Mouse (Mus musculus): Measurements from ENCODE around the gene Ilkap. TPM values are rescaled to one million over a fixed set of nuclear protein-coding genes. Genes with fewer than 3 reads are reported as not detected.

Ilkap gene
- total RNA-seq, 1 experiment, result 64.9 TPM

GRCm38 (mm10) chr1:91411631-91412285, 13.1 kb upstream of the Ilkap start:
- no peak for DNase-seq (ENCODE audit: low read depth, low spot score)
- Histone ChIP-seq H3K4me3 (ENCODE audit: insufficient read depth in 1 of 2, low read depth in 1 of 2, low read length in 2 of 2, poor library complexity in 1 of 2, severe bottlenecking in 1 of 2) (peak overlapping the region; percentile 78 to 87; a peak in 3 of 4 replicates), H3K9me3 (ENCODE audit: control insufficient read depth, insufficient read depth, low read depth, low read length) (no peaks in the 10 kb centered on the region), H3K27ac (ENCODE audit: insufficient read depth, low read depth, low read length, poor library complexity, severe bottlenecking) (no peak overlapping the region), H3K9ac (ENCODE audit: insufficient read depth, low read depth, low read length, poor library complexity, severe bottlenecking) (peak overlapping the region; percentile 80), H3K4me1 (ENCODE audit: control insufficient read depth in 2 of 2, insufficient read depth in 2 of 2, low read length in 2 of 2, poor library complexity in 1 of 2) (peaks cover 1 to 9% of the 10 kb centered on the region in 2 experiments; a peak in 2 of 4 replicates), H3K36me3 (ENCODE audit: control insufficient read depth, insufficient read depth, low read length, poor library complexity, severe bottlenecking) (peaks cover 3% of the 10 kb centered on the region; the same call in 1 of the 2 replicates)
- in situ Hi-C loops (cut with MboI; ENCODE audit: low sequenced_read_pairs in 2 of 2, unreplicated experiment in 2 of 2), result no loop called here
- no peak for TF ChIP-seq MAFK (IDR thresholded peaks at IDR 0.05; ENCODE audit: insufficient read depth, low read depth, low read length)
- TF ChIP-seq CHD2 (IDR thresholded peaks at IDR 0.05; ENCODE audit: low read depth, low read length), result no peak
- no peak for TF ChIP-seq ZC3H11A (IDR thresholded peaks at IDR 0.05; ENCODE audit: borderline replicate concordance, low read depth, low read length)
- no peak for TF ChIP-seq HCFC1 (IDR thresholded peaks at IDR 0.05; ENCODE audit: borderline replicate concordance, insufficient read depth, low read length)
- TF ChIP-seq ZNF384 (IDR thresholded peaks at IDR 0.05; ENCODE audit: low read depth, low read length), result no peak

GRCm38 (mm10) chr1:91407819-91408218, 9.2 kb upstream of the Ilkap start:
- TF ChIP-seq ZC3H11A (IDR thresholded peaks at IDR 0.05; ENCODE audit: borderline replicate concordance, low read depth, low read length), result no peak
- no peak for TF ChIP-seq ZNF384 (IDR thresholded peaks at IDR 0.05; ENCODE audit: low read depth, low read length)
- no peak for TF ChIP-seq HCFC1 (IDR thresholded peaks at IDR 0.05; ENCODE audit: borderline replicate concordance, insufficient read depth, low read length)
- no peak for TF ChIP-seq MAFK (IDR thresholded peaks at IDR 0.05; ENCODE audit: insufficient read depth, low read depth, low read length)
- no peak for TF ChIP-seq CHD2 (IDR thresholded peaks at IDR 0.05; ENCODE audit: low read depth, low read length)
- no peaks in the 10 kb centered on the region for H3K9me3 ChIP-seq (ENCODE audit: control insufficient read depth, insufficient read depth, low read depth, low read length)
- peaks cover 0 to 6% of the 10 kb centered on the region in 2 experiments; a peak in 1 of 4 replicates for H3K4me1 ChIP-seq (ENCODE audit: control insufficient read depth in 2 of 2, insufficient read depth in 2 of 2, low read length in 2 of 2, poor library complexity in 1 of 2)
- DNase-seq (ENCODE audit: low read depth, low spot score), result no peak
- H3K27ac ChIP-seq (ENCODE audit: insufficient read depth, low read depth, low read length, poor library complexity, severe bottlenecking), result no peak overlapping the region
- H3K4me3 ChIP-seq (ENCODE audit: insufficient read depth in 1 of 2, low read depth in 1 of 2, low read length in 2 of 2, poor library complexity in 1 of 2, severe bottlenecking in 1 of 2), result no peak overlapping the region
- peaks cover 3% of the 10 kb centered on the region; the same call in 1 of the 2 replicates for H3K36me3 ChIP-seq (ENCODE audit: control insufficient read depth, insufficient read depth, low read length, poor library complexity, severe bottlenecking)
- H3K9ac ChIP-seq (ENCODE audit: insufficient read depth, low read depth, low read length, poor library complexity, severe bottlenecking), result no peak overlapping the region
- in situ Hi-C loops (cut with MboI; ENCODE audit: low sequenced_read_pairs in 2 of 2, unreplicated experiment in 2 of 2), result no loop called here

- DNase-seq (ENCODE audit: low read depth, low spot score), result no peak
- Histone ChIP-seq H3K9me3 (ENCODE audit: control insufficient read depth, insufficient read depth, low read depth, low read length) (no peaks in the 10 kb centered on the region), H3K36me3 (ENCODE audit: control insufficient read depth, insufficient read depth, low read length, poor library complexity, severe bottlenecking) (no peaks in the 10 kb centered on the region), H3K4me1 (ENCODE audit: control insufficient read depth in 2 of 2, insufficient read depth in 2 of 2, low read length in 2 of 2, poor library complexity in 1 of 2) (peaks cover 0 to 2% of the 10 kb centered on the region in 2 experiments; a peak in 1 of 4 replicates), H3K27ac (ENCODE audit: insufficient read depth, low read depth, low read length, poor library complexity, severe bottlenecking) (no peak overlapping the region), H3K9ac (ENCODE audit: insufficient read depth, low read depth, low read length, poor library complexity, severe bottlenecking) (no peak overlapping the region), H3K4me3 (ENCODE audit: insufficient read depth in 1 of 2, low read depth in 1 of 2, low read length in 2 of 2, poor library complexity in 1 of 2, severe bottlenecking in 1 of 2) (no peak overlapping the region)
- TF ChIP-seq HCFC1 (IDR thresholded peaks at IDR 0.05; ENCODE audit: borderline replicate concordance, insufficient read depth, low read length) (no peak), ZNF384 (IDR thresholded peaks at IDR 0.05; ENCODE audit: low read depth, low read length) (no peak), ZC3H11A (IDR thresholded peaks at IDR 0.05; ENCODE audit: borderline replicate concordance, low read depth, low read length) (no peak), CHD2 (IDR thresholded peaks at IDR 0.05; ENCODE audit: low read depth, low read length) (no peak), MAFK (IDR thresholded peaks at IDR 0.05; ENCODE audit: insufficient read depth, low read depth, low read length) (no peak)
- in situ Hi-C loops (cut with MboI; ENCODE audit: low sequenced_read_pairs in 2 of 2, unreplicated experiment in 2 of 2), result no loop called here
Observed at GRCm38 (mm10) chr1:91405406-91406169, 7.0 kb upstream of the Ilkap start.

GRCm38 (mm10) chr1:91404976-91405375, 6.4 kb upstream of the Ilkap start:
- TF ChIP-seq CHD2 (IDR thresholded peaks at IDR 0.05; ENCODE audit: low read depth, low read length), result no peak
- Histone ChIP-seq H3K4me1 (ENCODE audit: control insufficient read depth in 2 of 2, insufficient read depth in 2 of 2, low read length in 2 of 2, poor library complexity in 1 of 2) (peaks cover 0 to 2% of the 10 kb centered on the region in 2 experiments; a peak in 1 of 4 replicates), H3K4me3 (ENCODE audit: insufficient read depth in 1 of 2, low read depth in 1 of 2, low read length in 2 of 2, poor library complexity in 1 of 2, severe bottlenecking in 1 of 2) (no peak overlapping the region), H3K9me3 (ENCODE audit: control insufficient read depth, insufficient read depth, low read depth, low read length) (no peaks in the 10 kb centered on the region), H3K36me3 (ENCODE audit: control insufficient read depth, insufficient read depth, low read length, poor library complexity, severe bottlenecking) (no peaks in the 10 kb centered on the region), H3K27ac (ENCODE audit: insufficient read depth, low read depth, low read length, poor library complexity, severe bottlenecking) (no peak overlapping the region), H3K9ac (ENCODE audit: insufficient read depth, low read depth, low read length, poor library complexity, severe bottlenecking) (no peak overlapping the region)
- no peak for DNase-seq (ENCODE audit: low read depth, low spot score)
- in situ Hi-C loops (cut with MboI; ENCODE audit: low sequenced_read_pairs in 2 of 2, unreplicated experiment in 2 of 2), result no loop called here

All from ES-E14 (cell line).